Mouse (Mus musculus): Measurements from ENCODE around the gene Slc9a5.

DNA sequence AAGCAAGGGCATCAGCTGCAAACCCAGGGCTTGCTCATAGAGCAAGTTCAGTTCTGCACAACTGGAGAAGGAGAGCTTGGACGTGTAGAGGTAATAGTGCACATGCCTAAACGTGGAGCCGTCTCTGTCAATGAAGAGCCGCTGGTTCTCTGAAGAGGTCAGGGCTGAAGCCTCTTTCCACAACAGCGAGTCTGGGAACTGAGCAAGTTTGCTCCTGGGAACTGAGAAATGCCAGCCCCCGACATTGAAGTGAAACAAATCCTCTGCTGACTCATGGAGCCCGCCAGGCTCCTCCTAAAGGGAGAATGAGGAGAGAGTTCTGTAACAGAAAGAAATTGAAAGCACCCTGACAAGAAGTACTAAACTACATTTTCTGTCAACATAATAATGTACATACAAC is 59.7 kb downstream of the Slc9a5 start:
- TF ChIP-seq CTCF (IDR thresholded peaks at IDR 0.05; ENCODE audit: insufficient read depth, low read length) (no peak), POLR2A (IDR thresholded peaks at IDR 0.05; ENCODE audit: borderline replicate concordance, extremely low read depth, low read depth, low read length) (no peak)

All from lung, adult 2 months (tissue).